ENCODE assay signal across 24 mouse cellular contexts in the genomic region with DNA sequence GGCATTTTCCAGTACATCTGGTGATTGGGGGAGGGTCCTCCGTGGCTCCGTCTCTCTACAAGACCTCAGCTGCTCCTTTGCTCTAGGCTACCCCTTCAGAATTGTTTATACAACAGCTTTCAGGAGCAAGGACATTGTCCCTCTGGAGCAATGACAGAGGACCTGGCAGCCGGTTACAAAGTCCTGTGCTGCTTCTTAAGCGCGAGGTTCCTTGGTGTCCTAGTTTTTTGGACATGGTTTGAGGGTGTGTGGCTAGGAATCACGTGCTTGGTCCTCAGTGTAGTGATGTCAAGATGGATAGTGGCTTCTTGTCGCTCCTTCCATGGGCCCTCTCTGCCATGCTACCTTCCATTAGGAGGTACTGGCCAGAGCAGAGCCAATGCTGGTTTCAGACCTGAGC. TPM values are rescaled to one million over a fixed set of nuclear protein-coding genes. Genes with fewer than 3 reads are reported as not detected.
DNase-seq lines count a peak whose midpoint lies in the region; ATAC-seq lines count a peak whose summit lies in the region.
"Had no signal": no experiment of that assay in that cellular context is flagged by ENCODE, and none has a peak within 500 bp of the region (broad histone marks: within the 10 kb centered on the region; RNA-seq: fewer than 3 reads in every experiment).

No protein-coding gene starts in this region.

- no peak overlapping the region for H3K4me2 ChIP-seq in midbrain, embryonic 16.5 days (ENCODE audit: low read length)
- H3K4me2 ChIP-seq: forebrain, embryonic 15.5 days; heart, embryonic 12.5 days; heart, embryonic 15.5 days; hindbrain, embryonic 13.5 days had no signal

- H3K36me3 ChIP-seq in midbrain, embryonic 10.5 days = 0 out of 2 replicates have a peak, but pooled peaks cover 2% of the 10 kb centered on the region
- peaks cover 22% of the 10 kb centered on the region for H3K36me3 ChIP-seq in midbrain, embryonic 16.5 days (ENCODE audit: control insufficient read depth, insufficient read depth, low read length)
- H3K36me3 ChIP-seq: heart, embryonic 12.5 days; heart, embryonic 15.5 days had no signal

- 83% methylated on average over 7 of the region's 7 CpGs for WGBS in midbrain, embryonic 10.5 days
- WGBS in midbrain, embryonic 16.5 days = 84% methylated on average over 7 of the region's 7 CpGs

- H3K4me1 ChIP-seq in midbrain, embryonic 10.5 days = peaks cover 31% of the 10 kb centered on the region
- H3K4me1 ChIP-seq in midbrain, embryonic 16.5 days (ENCODE audit: control insufficient read depth, insufficient read depth, low read length) = no peaks in the 10 kb centered on the region
- H3K4me1 ChIP-seq: forebrain, embryonic 15.5 days; heart, embryonic 15.5 days; hindbrain, embryonic 13.5 days had no signal

- no peak overlapping the region for H3K9ac ChIP-seq in midbrain, embryonic 16.5 days (ENCODE audit: low read depth, low read length)
- H3K9ac ChIP-seq: forebrain, embryonic 15.5 days; heart, embryonic 12.5 days; heart, embryonic 15.5 days; hindbrain, embryonic 13.5 days had no signal

- no peak overlapping the region for H3K4me3 ChIP-seq in midbrain, embryonic 10.5 days
- H3K4me3 ChIP-seq in midbrain, embryonic 16.5 days (ENCODE audit: low read depth, low read length) = no peak overlapping the region
- H3K4me3 ChIP-seq: forebrain, embryonic 15.5 days; heart, embryonic 12.5 days; heart, embryonic 15.5 days; hindbrain, embryonic 10.5 days; hindbrain, embryonic 13.5 days had no signal

- H3K9me3 ChIP-seq in midbrain, embryonic 10.5 days (replicated peaks) = 0 out of 2 replicates have a peak, but pooled peaks cover 4% of the 10 kb centered on the region
- H3K9me3 ChIP-seq in midbrain, embryonic 16.5 days (replicated peaks; ENCODE audit: control insufficient read depth, low read length, poor library complexity, severe bottlenecking) = no peaks in the 10 kb centered on the region
- H3K9me3 ChIP-seq: forebrain, embryonic 15.5 days; heart, embryonic 12.5 days; heart, embryonic 15.5 days; hindbrain, embryonic 10.5 days; hindbrain, embryonic 13.5 days had no signal

- 0 out of 2 replicates have a peak overlapping the region, but pooled peaks have one; percentile 3 for H3K27ac ChIP-seq in midbrain, embryonic 10.5 days (replicated peaks)
- H3K27ac ChIP-seq in midbrain, embryonic 16.5 days (ENCODE audit: low read length) = no peak overlapping the region
- H3K27ac ChIP-seq: forebrain, embryonic 15.5 days; heart, embryonic 15.5 days; hindbrain, embryonic 13.5 days had no signal

- H3K27me3 ChIP-seq in midbrain, embryonic 10.5 days (ENCODE audit: low read depth, poor library complexity, severe bottlenecking) = no peaks in the 10 kb centered on the region
- no peaks in the 10 kb centered on the region for H3K27me3 ChIP-seq in midbrain, embryonic 16.5 days (ENCODE audit: control insufficient read depth, insufficient read depth, low read depth, low read length)
- H3K27me3 ChIP-seq: forebrain, embryonic 15.5 days; heart, embryonic 15.5 days; hindbrain, embryonic 13.5 days had no signal

- no peak for ATAC-seq in midbrain, embryonic 16.5 days
- ATAC-seq: CD4-positive, CD25-positive, alpha-beta regulatory T cell, adult 4 months; forebrain, embryonic 15.5 days; hindbrain, embryonic 16.5 days had no signal

- peak; percentile 38 for DNase-seq in kidney, adult 11 months
- DNase-seq in kidney, postnatal 4 days = no peak
- peak; percentile 54 for DNase-seq in kidney, adult 9 months
- no peak for DNase-seq in kidney, postnatal 14 days
- no peak for DNase-seq in midbrain, embryonic 10.5 days (ENCODE audit: low spot score)
- DNase-seq: adrenal gland, adult 2 months; adrenal gland, postnatal 14 days; cerebellum, adult 8-10 months; gastrocnemius, postnatal 25 days; heart, adult 18-20 months; heart, postnatal 10 days; heart, postnatal 36 days had no signal

RNA-seq across cellular contexts. Expression of a gene that starts 30.9 kb away (rescaled TPM):
- polyA plus RNA-seq in midbrain, embryonic 10.5 days (2016; fragmentation: Nextera tagmentation; extraction: Ambion mirVana) = 13.0 and 15.6 TPM in 2 replicates
- polyA plus RNA-seq in midbrain, embryonic 16.5 days (2015; fragmentation: Nextera tagmentation; extraction: Ambion mirVana) = 19.9 and 22.7 TPM in 2 replicates

RNA-seq across cellular contexts. Expression of a gene that starts 30.9 kb away (rescaled TPM):
- not detected in 2 replicates for polyA plus RNA-seq in midbrain, embryonic 10.5 days (2016; fragmentation: Nextera tagmentation; extraction: Ambion mirVana)
- polyA plus RNA-seq in midbrain, embryonic 16.5 days (2015; fragmentation: Nextera tagmentation; extraction: Ambion mirVana) = not detected in 2 replicates
- polyA plus RNA-seq: adrenal gland, adult 2 months; C2C12; embryonic facial prominence, embryonic 11.5 days; embryonic facial prominence, embryonic 14.5 days; forebrain, embryonic 11.5 days; forebrain, embryonic 15.5 days; heart, embryonic 12.5 days; heart, embryonic 15.5 days; hindbrain, embryonic 10.5 days; hindbrain, embryonic 13.5 days; hindbrain, embryonic 16.5 days had no signal

RNA-seq across cellular contexts. Expression of a gene that starts 40.7 kb away (rescaled TPM):
- polyA plus RNA-seq in midbrain, embryonic 10.5 days (2016; fragmentation: Nextera tagmentation; extraction: Ambion mirVana) = 13.3 and 16.8 TPM in 2 replicates
- polyA plus RNA-seq in midbrain, embryonic 16.5 days (2015; fragmentation: Nextera tagmentation; extraction: Ambion mirVana) = 9.4 and 13.7 TPM in 2 replicates

RNA-seq across cellular contexts. Expression of a gene that starts 57.0 kb away (rescaled TPM):
- 8.9 and 17.7 TPM in 2 replicates for polyA plus RNA-seq in midbrain, embryonic 10.5 days (2016; fragmentation: Nextera tagmentation; extraction: Ambion mirVana)
- polyA plus RNA-seq in midbrain, embryonic 16.5 days (2015; fragmentation: Nextera tagmentation; extraction: Ambion mirVana) = 111 and 113 TPM in 2 replicates
- polyA plus RNA-seq: CD4-positive, CD25-positive, alpha-beta regulatory T cell, adult 4 months; heart, embryonic 15.5 days had no signal

Comparison
In these comparisons a context has a peak if more than half of its experiments do, and no peak if none do; other contexts are left out.
1. DNase-seq: peak in kidney, adult 11 months (single experiment) and kidney, adult 9 months (single experiment); none in kidney, postnatal 4 days (0 of 2), kidney, postnatal 14 days (single experiment) and midbrain, embryonic 10.5 days (single experiment).